Mouse (Mus musculus) stomach, adult 2 months (tissue): ENCODE results near the gene H2-T24. TPM values are rescaled to one million over a fixed set of nuclear protein-coding genes. Genes with fewer than 3 reads are reported as not detected.

Source experiments
- polyA plus RNA-seq: library from polyadenylated mRNA; depleted of rRNA; stranded (reverse); fragments of >200 nt; gene quantifications from 2 replicates; pipeline ENCODE4 v1.2.3, GENCODE M21; 2012; rRNA removed

The H2-T24 gene
- 0.18 and 0.83 TPM in 2 replicates for polyA plus RNA-seq

GRCm38 (mm10) chr17:36020191-36021073 lies at the start of gene H2-T24:
H2-T24 (minus strand) TSS chr17:36020560.

GRCm38 (mm10) chr17:36058362-36058761 lies 38.0 kb upstream of the H2-T24 start, which contains the start of gene Gm11127:
Gm11127 (minus strand) TSS chr17:36058371.

GRCm38 (mm10) chr17:36042610-36043169 lies 22.3 kb upstream of the H2-T24 start, which contains the start of the genes H2-T22 and Gm6034:
H2-T22 (minus strand) TSS chr17:36042747.
Gm6034 (plus strand) TSS chr17:36042961.

GRCm38 (mm10) chr17:36032351-36032875 lies 12.1 kb upstream of the H2-T24 start, which contains the start of gene H2-T23:
H2-T23 (minus strand) TSS chr17:36032855.

GRCm38 (mm10) chr17:35979401-35980362 lies 40.7 kb downstream of the H2-T24 start, which contains the start of the genes Gnl1 and Prr3:
Gnl1 (plus strand) TSS chr17:35979851.
Prr3 (minus strand) TSS chr17:35980236.

GRCm38 (mm10) chr17:35969418-35970389 lies 50.7 kb downstream of the H2-T24 start, which contains the start of gene Abcf1:
Abcf1 (minus strand) TSS chr17:35969761.

Other genes starting within 250 kb of the H2-T24 start
- 23.9 and 30.3 TPM in 2 replicates for gene Ier3, start 198.9 kb downstream of the H2-T24 start, polyA plus RNA-seq
- 22.0 and 23.0 TPM in 2 replicates for gene Flot1, start 197.3 kb downstream of the H2-T24 start, polyA plus RNA-seq
- 102 and 111 TPM in 2 replicates for gene Tubb5, start 182.3 kb downstream of the H2-T24 start, polyA plus RNA-seq
- gene Mdc1, start 179.0 kb downstream of the H2-T24 start, polyA plus RNA-seq = 1.1 and 2.2 TPM in 2 replicates
- 9.1 and 10.5 TPM in 2 replicates for gene Nrm, start 159.2 kb downstream of the H2-T24 start, polyA plus RNA-seq
- gene Ppp1r18, start 155.0 kb downstream of the H2-T24 start, polyA plus RNA-seq = 12.3 and 16.8 TPM in 2 replicates
- gene Dhx16, start 140.7 kb downstream of the H2-T24 start, polyA plus RNA-seq = 20.6 and 21.0 TPM in 2 replicates
- gene 2310061I04Rik, start 123.1 kb downstream of the H2-T24 start, polyA plus RNA-seq = 53.9 and 85.6 TPM in 2 replicates
- gene Atat1, start 110.5 kb downstream of the H2-T24 start, polyA plus RNA-seq = 22.6 and 22.8 TPM in 2 replicates
- 38.4 and 50.2 TPM in 2 replicates for gene Mrps18b, start 104.2 kb downstream of the H2-T24 start, polyA plus RNA-seq
- gene Ppp1r10, start 104.1 kb downstream of the H2-T24 start, polyA plus RNA-seq = 13.8 and 14.0 TPM in 2 replicates
- gene Abcf1, start 50.8 kb downstream of the H2-T24 start, polyA plus RNA-seq = 39.1 and 41.5 TPM in 2 replicates
- 9.6 and 12.7 TPM in 2 replicates for gene Gnl1, start 40.7 kb downstream of the H2-T24 start, polyA plus RNA-seq
- 6.3 and 6.9 TPM in 2 replicates for gene Prr3, start 40.3 kb downstream of the H2-T24 start, polyA plus RNA-seq
- gene H2-T23, start 12.3 kb upstream of the H2-T24 start, polyA plus RNA-seq = 60.2 and 70.8 TPM in 2 replicates
- 13.8 and 15.3 TPM in 2 replicates for gene H2-T22, start 22.2 kb upstream of the H2-T24 start, polyA plus RNA-seq
- gene Gm6034, start 22.4 kb upstream of the H2-T24 start, polyA plus RNA-seq = 0.05 and 0.11 TPM in 2 replicates
- gene Gm11127, start 37.8 kb upstream of the H2-T24 start, polyA plus RNA-seq = 0.05 TPM in 1 of 2 replicates, not detected in the other
- gene Gm19684, start 101.1 kb upstream of the H2-T24 start, polyA plus RNA-seq = 0.12 TPM in 1 of 2 replicates, not detected in the other
- not detected in 2 replicates for gene Gm7030, start 108.9 kb upstream of the H2-T24 start, polyA plus RNA-seq
- 0.17 and 0.55 TPM in 2 replicates for gene Gm8909, start 148.0 kb upstream of the H2-T24 start, polyA plus RNA-seq
- gene H2-T3, start 169.7 kb upstream of the H2-T24 start, polyA plus RNA-seq = not detected in 2 replicates
- gene Rpp21, start 237.5 kb upstream of the H2-T24 start, polyA plus RNA-seq = 77.7 and 108 TPM in 2 replicates